Mouse (Mus musculus) hindlimb bud, embryonic 11.5 days (tissue): ENCODE measurements around the gene Gm49339.
"Not testable (repeated sequence)": the region's sequence is repeated elsewhere in the genome, so short reads cannot be mapped to it uniquely, and the experiment has no call there.

Experiments
- DNase-seq: peaks from one replicate; pipeline ENCODE4 v3.0.0-alpha.2; 2012; ENCODE audit warnings: low read depth, low spot score; ENCODE audit errors: extremely low spot score

Gene Gm49339

GRCm38 (mm10) chr10:51480397-51480796 is at the start of gene Gm49339, which contains the start of gene Lilr4b:
Gene Gm49339 (plus strand): TSS chr10:51480612.
Gene Lilr4b (plus strand): TSS chr10:51480632.
- not testable (repeated sequence) for DNase-seq

DNA sequence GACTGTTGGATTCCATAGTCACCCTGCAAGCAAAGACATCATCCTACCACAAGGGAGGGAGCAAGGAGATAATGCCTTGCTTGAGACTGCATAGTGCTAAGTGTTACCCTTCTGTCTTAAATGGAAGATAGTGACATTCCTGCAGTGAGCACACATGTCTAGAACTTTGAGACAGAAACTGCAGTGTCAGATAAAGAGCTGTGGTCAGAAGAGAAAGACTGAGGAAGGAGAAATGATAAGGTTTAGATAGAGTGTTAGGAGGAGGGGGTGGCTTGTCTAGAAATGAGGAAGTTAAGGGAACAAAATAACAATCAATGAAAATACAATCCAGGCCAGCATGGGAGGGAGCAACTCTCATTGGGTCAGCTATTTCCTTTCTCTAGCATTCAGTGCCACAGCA is 47.5 kb upstream of the Gm49339 start:
- DNase-seq = no peak

- no peak for DNase-seq
These were observed 44.7 kb upstream of the Gm49339 start for GRCm38 (mm10) chr10:51435684-51436083.

- no peak for DNase-seq
These were observed 28.8 kb upstream of the Gm49339 start for GRCm38 (mm10) chr10:51451610-51452009.

GRCm38 (mm10) chr10:51453616-51454298 is 26.7 kb upstream of the Gm49339 start:
- no peak for DNase-seq

DNA sequence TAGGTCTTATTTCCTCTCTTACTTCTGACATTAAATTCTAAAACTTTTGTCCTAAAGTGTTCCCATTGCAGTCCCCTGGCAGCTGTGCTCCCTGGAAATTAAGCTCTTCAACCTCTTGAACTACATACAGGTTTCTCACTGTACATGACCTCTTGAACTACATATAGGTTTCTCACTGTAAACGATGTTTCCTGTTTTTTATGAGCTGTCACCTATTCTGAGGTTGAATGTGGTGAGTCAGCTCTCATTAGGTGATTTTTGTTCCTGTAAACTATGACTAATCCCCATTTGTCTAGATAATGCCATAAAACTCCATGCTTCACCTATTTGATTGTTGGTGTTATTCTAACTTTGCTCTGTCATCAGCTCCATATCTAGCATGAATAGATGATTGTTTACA is 26.0 kb upstream of the Gm49339 start:
- no peak for DNase-seq

DNA sequence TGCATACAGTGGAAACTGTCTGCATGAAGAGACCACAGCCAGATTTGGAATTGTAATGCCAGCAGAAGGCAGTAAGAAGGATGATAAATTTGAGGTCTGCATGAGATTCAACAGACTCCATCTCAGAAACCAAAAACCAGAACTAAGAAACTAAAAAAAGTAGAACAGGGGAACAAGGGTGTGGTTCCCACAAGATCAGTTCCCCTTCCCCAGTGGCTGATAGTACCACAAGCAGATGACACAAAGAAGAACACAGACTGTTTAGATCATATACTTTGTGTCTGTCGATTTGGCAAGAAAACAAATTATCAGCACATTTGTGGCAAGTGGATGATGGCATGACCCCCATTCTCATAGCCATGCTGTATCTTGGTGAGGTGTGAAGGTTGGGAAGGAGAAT is 24.6 kb upstream of the Gm49339 start:
- no peak for DNase-seq

- DNase-seq = no peak
These were observed 24.0 kb upstream of the Gm49339 start for GRCm38 (mm10) chr10:51456369-51456768.

- DNase-seq = not testable (repeated sequence)
These were observed 16.6 kb upstream of the Gm49339 start for GRCm38 (mm10) chr10:51463800-51464199.

GRCm38 (mm10) chr10:51490691-51491090 is 10.3 kb downstream of the Gm49339 start, which contains the start of gene Lilrb4a:
Gene Lilrb4a (plus strand): TSS chr10:51490956.
- DNase-seq = not testable (repeated sequence)

- no peak for DNase-seq
These were observed 39.6 kb downstream of the Gm49339 start for GRCm38 (mm10) chr10:51520021-51520420.

DNA sequence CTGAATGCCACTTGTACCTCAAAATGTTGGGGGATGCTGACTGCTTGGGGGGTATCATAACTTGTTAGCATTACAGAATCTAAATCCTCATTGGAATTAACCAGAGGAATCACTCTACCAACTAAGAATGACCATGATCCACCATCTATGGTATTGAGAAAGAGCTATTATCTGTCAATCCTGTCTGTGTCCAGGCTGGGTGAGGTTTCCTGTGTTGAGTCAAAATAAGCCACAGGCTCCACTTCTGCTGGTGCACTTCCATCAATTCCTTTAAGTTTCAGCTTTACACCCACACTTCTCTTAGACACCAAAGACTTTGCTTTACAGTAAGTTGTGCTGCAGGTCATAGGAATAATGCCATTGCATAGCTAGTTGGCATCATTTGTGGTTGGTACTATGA is 41.0 kb downstream of the Gm49339 start:
- no peak for DNase-seq

DNA sequence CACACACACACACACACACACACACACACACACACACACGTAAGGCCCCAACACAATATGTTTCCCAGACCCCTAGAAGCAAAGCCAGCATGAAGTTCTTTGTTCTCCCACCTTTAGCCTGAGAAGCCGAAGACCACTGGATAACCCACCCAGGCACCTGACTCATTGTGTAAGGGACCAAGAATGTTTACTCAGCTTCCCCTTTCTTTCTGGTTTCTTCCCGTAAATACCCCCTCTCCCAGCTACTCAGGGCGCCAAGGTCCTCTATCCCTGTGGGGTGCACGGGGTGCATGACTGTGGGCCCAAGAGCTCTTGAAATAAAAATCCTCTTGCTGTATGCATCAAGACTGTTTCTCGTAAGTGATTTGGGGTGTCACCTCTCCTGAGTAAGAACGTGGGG is 45.7 kb downstream of the Gm49339 start:
- no peak for DNase-seq

GRCm38 (mm10) chr10:51526633-51527032 is 46.2 kb downstream of the Gm49339 start:
- DNase-seq = no peak

GRCm38 (mm10) chr10:51528840-51529434 is 48.5 kb downstream of the Gm49339 start:
- no peak for DNase-seq

DNA sequence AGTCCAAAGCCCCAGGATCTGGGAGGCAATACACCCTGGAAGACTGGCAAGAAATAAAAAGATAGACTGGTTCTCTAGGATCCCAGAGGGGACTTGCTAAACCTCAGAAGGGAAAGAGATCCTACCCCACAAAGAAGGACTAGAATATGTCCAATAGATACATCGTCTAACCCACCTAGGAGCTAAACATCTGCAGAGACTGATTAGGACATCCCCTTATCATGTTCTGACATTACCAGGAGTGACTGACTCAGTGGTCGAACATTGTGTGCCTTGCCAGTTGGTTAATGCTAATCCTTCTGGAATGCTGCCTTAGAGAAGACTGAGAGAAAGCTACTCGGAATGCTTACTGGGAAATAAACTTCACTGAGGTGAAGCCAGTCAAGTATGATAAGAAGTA is 49.1 kb downstream of the Gm49339 start:
- DNase-seq = no peak

DNA sequence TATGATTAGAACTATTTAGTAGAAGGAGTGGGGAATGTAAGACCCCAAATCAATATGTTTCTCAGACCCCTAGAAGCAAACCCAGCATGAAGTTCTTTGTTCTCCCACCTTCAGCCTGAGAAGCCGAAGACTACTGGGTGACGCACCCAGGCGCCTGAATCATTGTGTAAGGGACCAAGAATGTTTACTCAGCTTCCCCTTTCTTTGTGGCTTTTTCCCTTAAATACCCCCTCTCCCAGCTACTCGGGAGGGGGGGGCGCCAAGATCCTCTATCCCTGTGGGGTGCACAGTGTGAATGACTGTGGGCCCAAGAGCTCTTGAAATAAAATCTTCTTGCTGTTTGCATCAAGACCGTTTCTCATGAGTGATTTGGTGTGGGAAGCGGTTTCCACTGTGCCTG is 50.4 kb downstream of the Gm49339 start:
- no peak for DNase-seq
